Comparison of ENCODE assay signal across 8 mouse cellular contexts in the genomic region with DNA sequence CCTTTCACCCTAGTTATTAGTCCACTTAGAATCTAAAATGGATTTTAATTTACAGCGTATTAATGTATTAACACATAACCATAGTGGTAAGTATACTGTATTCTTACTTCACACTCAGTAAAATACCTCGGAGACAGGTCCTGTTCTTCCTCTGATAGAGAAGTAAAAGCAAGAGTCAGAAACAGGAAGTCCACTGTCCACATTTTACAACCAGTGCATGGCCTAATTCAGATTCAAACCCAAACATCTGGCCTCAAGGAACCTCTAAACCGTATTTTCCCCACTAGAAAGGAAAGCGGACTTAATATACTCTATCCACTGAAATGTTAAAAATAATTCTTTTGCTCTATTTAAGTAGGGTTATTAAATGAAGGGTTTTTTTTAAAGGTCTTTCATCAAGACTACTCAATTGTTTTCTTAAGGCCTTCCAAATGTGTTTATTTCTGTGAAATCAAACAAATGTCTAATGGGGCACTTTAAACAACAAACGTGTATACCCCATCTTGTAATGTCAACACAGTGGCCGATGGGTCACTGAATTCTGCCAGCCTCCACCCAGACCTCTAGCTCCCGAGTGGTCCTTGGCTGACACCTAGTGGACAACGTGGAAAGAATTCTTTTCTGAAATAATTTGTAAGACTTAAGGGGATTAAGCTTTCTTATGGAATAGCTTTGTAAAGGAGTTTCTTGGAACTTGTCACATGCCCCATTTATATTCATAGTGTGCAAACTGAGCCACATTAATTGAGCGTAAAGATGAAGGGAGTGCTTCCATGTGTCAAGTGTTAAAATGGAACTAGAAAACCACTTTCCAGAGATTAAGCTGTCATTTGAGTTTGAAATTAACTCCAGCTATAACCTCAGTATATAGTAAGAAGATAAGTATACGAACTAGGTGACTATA. TPM values are rescaled to one million over a fixed set of nuclear protein-coding genes. Genes with fewer than 3 reads are reported as not detected.
DNase-seq lines count a peak whose midpoint lies in the region; ATAC-seq and TF ChIP-seq lines count a peak whose summit lies in the region.
"Had no signal": no experiment of that assay in that cellular context is flagged by ENCODE, and none has a peak within 500 bp of the region (broad histone marks: within the 10 kb centered on the region; RNA-seq: fewer than 3 reads in every experiment).

No protein-coding gene starts in this region.

- peak overlapping the region; percentile 44; the same call in 1 of the 2 replicates for H3K27ac ChIP-seq in layer of hippocampus, adult 2 months
- H3K27ac ChIP-seq: limb, embryonic 12.5 days had no signal

- DNase-seq in CD4-positive, CD25-positive, alpha-beta regulatory T cell, adult 2 months (ENCODE audit: low read depth, low spot score) = peak; percentile 71
- DNase-seq in NIH3T3 (ENCODE audit: low read depth) = peak; percentile 87
- DNase-seq in cerebellum, postnatal 14 days = peak; percentile 88 to 90
- peak; percentile 53 to 61 for DNase-seq in gastrocnemius, postnatal 4 days (ENCODE audit: low spot score in 2 of 2)
- DNase-seq in layer of hippocampus, adult 2 months (ENCODE audit: low spot score in 2 of 2) = peak; percentile 52 to 74
- DNase-seq in right cerebral cortex, adult 2 months (ENCODE audit: low spot score in 2 of 2) = peak; percentile 25 to 70

- peak; percentile 94 for TF ChIP-seq CTCF in layer of hippocampus, adult 2 months (conservative IDR thresholded peaks at IDR 0.05)

- H3K4me3 ChIP-seq in layer of hippocampus, adult 2 months = no peak overlapping the region
- H3K4me3 ChIP-seq: limb, embryonic 12.5 days had no signal

- ATAC-seq in megakaryocyte progenitor cell, adult 5-6 weeks (replicated peaks; ENCODE audit: poor library complexity) = peak; percentile 87

RNA-seq across cellular contexts. Expression of a gene that starts 29.2 kb away (rescaled TPM):
- total RNA-seq in gastrocnemius, postnatal 4 days (2021) = 10 to 100 TPM in 1 of 2 experiments, 1 to 10 TPM in 1; 9.1 to 10.1 TPM
- 1 to 10 TPM; 8.2 to 9.2 TPM for total RNA-seq in layer of hippocampus, adult 2 months (2021)
- 38.1 and 39.4 TPM in 2 replicates for total RNA-seq in megakaryocyte progenitor cell, adult 5-6 weeks (2015)
- total RNA-seq in megakaryocyte progenitor cell, adult 5-6 weeks (2017) = 99.8 and 149 TPM in 2 replicates
